ENCODE assay signal across 12 mouse cellular contexts in genomic region chr3:51739835-51740112, GRCm38 (mm10).
DNase-seq lines count a peak whose midpoint lies in the region; ATAC-seq lines count a peak whose summit lies in the region.
"Had no signal": no experiment of that assay in that cellular context is flagged by ENCODE, and none has a peak within 500 bp of the region (broad histone marks: within the 10 kb centered on the region; RNA-seq: fewer than 3 reads in every experiment).

No protein-coding gene starts in this region.

- H3K9ac ChIP-seq in heart, embryonic 14.5 days (ENCODE audit: low read length): peak overlapping the region; percentile 59; the same call in 1 of the 2 replicates
- no peak overlapping the region for H3K9ac ChIP-seq in forebrain, embryonic 15.5 days (replicated peaks)
- no peak overlapping the region for H3K9ac ChIP-seq in limb, embryonic 12.5 days (replicated peaks)
- H3K9ac ChIP-seq: embryonic facial prominence, embryonic 15.5 days had no signal

- H3K4me1 ChIP-seq in heart, embryonic 14.5 days (ENCODE audit: control insufficient read depth in 2 of 2, insufficient read depth in 2 of 2, low read length in 2 of 2): peaks cover 33 to 38% of the 10 kb centered on the region in 2 experiments
- H3K4me1 ChIP-seq in forebrain, embryonic 15.5 days: peaks cover 10% of the 10 kb centered on the region
- peaks cover 50% of the 10 kb centered on the region for H3K4me1 ChIP-seq in limb, embryonic 12.5 days (replicated peaks)

- H3K4me3 ChIP-seq in heart, embryonic 14.5 days (ENCODE audit: control insufficient read depth in 1 of 2, insufficient read depth in 1 of 2, low read depth in 1 of 2, low read length in 2 of 2): no peak overlapping the region
- no peak overlapping the region for H3K4me3 ChIP-seq in forebrain, embryonic 15.5 days
- no peak overlapping the region for H3K4me3 ChIP-seq in limb, embryonic 12.5 days (replicated peaks)
- H3K4me3 ChIP-seq: embryonic facial prominence, embryonic 15.5 days; gastrocnemius, adult 2 months had no signal

- H3K9me3 ChIP-seq in heart, embryonic 14.5 days (ENCODE audit: control insufficient read depth, low read length): no peaks in the 10 kb centered on the region
- no peaks in the 10 kb centered on the region for H3K9me3 ChIP-seq in forebrain, embryonic 15.5 days
- no peaks in the 10 kb centered on the region for H3K9me3 ChIP-seq in limb, embryonic 12.5 days
- H3K9me3 ChIP-seq: embryonic facial prominence, embryonic 15.5 days had no signal

- no peak for DNase-seq in heart, adult 9 months (ENCODE audit: low spot score in 2 of 2)
- peak; percentile 26 for DNase-seq in 416B (ENCODE audit: low read depth)
- DNase-seq in urinary bladder, postnatal 14 days (ENCODE audit: low spot score): no peak
- no peak for DNase-seq in spleen, postnatal 10 days (ENCODE audit: low spot score in 2 of 2)
- DNase-seq in ovary, postnatal 14 days (ENCODE audit: low spot score): no peak
- DNase-seq: B cell, adult 2 months; cerebellum, adult 11 months; gastrocnemius, adult 2 months had no signal

- no peak overlapping the region for H3K4me2 ChIP-seq in heart, embryonic 14.5 days (ENCODE audit: low read length)
- no peak overlapping the region for H3K4me2 ChIP-seq in forebrain, embryonic 15.5 days (replicated peaks)
- no peak overlapping the region for H3K4me2 ChIP-seq in limb, embryonic 12.5 days
- H3K4me2 ChIP-seq: embryonic facial prominence, embryonic 15.5 days had no signal

- H3K27ac ChIP-seq in heart, embryonic 14.5 days (replicated peaks in 1 of 2; ENCODE audit: control insufficient read depth in 1 of 2, insufficient read depth in 1 of 2, low read depth in 2 of 2, low read length in 2 of 2): peak overlapping the region; percentile 15 to 54; a peak in 2 of 4 replicates
- H3K27ac ChIP-seq in forebrain, embryonic 15.5 days (replicated peaks): peak overlapping the region; percentile 70
- H3K27ac ChIP-seq in limb, embryonic 12.5 days: peak overlapping the region; percentile 80; the same call in 1 of the 2 replicates
- H3K27ac ChIP-seq: embryonic facial prominence, embryonic 15.5 days; gastrocnemius, adult 2 months had no signal

- ATAC-seq in heart, embryonic 14.5 days (ENCODE audit: insufficient number of reproducible peaks, insufficient read depth, low FRiP score, low read depth): no peak
- ATAC-seq in forebrain, embryonic 15.5 days (replicated peaks): no peak
- no peak for ATAC-seq in limb, embryonic 12.5 days (ENCODE audit: insufficient number of reproducible peaks, insufficient read depth, low FRiP score, low TSS enrichment, low read depth)

- H3K36me3 ChIP-seq in heart, embryonic 14.5 days (ENCODE audit: control insufficient read depth, insufficient read depth, low read length): no peaks in the 10 kb centered on the region
- H3K36me3 ChIP-seq in forebrain, embryonic 15.5 days: no peaks in the 10 kb centered on the region
- no peaks in the 10 kb centered on the region for H3K36me3 ChIP-seq in limb, embryonic 12.5 days
- H3K36me3 ChIP-seq: embryonic facial prominence, embryonic 15.5 days had no signal

- no peaks in the 10 kb centered on the region for H3K27me3 ChIP-seq in heart, embryonic 14.5 days (ENCODE audit: control insufficient read depth, insufficient read depth, low read length)
- H3K27me3 ChIP-seq in forebrain, embryonic 15.5 days: no peaks in the 10 kb centered on the region
- H3K27me3 ChIP-seq in limb, embryonic 12.5 days: peaks cover 76% of the 10 kb centered on the region
- H3K27me3 ChIP-seq: embryonic facial prominence, embryonic 15.5 days had no signal
